Mouse (Mus musculus) kidney, postnatal 10 days (tissue): Measurements from ENCODE around the gene Chpf.

Experiments used
- DNase-seq: peaks from one replicate; pipeline ENCODE4 v3.0.0; 2021; ENCODE audit warnings: mixed read lengths

Gene Chpf

DNA sequence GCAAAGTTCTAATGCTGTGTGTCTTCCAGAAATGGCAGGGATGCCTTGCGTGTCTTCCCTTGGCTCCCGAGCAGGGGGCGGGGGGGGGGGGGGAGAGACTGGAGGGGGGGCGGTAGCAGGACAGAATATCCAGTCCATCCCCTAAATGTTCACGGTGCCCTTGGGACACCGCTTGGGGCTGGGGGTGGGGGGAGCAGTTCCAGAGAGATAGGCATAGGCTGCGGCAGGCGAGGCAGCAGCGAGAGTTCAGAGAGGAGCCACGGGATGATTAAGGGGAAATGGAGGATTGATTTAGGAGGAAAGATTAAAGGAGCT is 21.4 kb downstream of the Chpf start:
- no peak for DNase-seq

DNA sequence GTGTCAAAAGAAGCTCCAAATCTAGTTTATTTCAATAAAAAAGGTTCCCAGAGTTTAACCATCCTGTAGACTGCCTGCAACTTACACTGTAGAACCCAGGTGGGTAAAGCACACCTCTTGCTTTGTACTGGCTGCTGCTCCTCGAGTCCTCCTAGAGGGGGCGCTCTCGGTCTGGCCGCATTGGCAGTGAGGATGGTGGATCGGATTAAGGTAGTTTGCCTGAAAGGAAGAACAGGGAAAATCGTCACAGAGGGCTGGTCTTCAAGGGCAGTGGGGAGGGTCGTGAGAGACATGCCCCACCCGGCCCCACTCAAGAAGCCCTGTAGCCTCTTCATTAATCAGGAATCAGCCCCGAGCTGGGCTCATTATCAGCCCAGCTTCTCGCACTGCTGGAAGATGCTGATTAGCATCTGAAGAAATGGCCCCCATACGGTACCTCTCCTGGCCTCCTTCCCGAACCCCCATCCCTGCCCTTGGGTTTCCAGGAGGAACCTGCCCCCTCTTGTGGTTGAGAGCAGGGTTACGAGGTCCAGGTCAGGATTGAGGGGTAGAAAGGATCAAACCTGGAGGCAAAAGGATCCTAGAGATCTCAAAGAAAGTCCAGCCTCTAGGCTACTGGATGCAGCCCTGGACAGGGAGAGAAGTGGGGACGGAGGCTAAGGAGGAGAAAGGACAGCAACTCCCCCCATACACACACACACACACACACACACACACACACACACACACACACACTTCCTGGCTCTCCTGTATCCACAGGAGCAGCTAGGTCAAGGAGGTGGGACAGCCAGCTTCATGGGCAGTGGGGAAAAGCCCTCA is 22.2 kb downstream of the Chpf start:
- DNase-seq = no peak

DNA sequence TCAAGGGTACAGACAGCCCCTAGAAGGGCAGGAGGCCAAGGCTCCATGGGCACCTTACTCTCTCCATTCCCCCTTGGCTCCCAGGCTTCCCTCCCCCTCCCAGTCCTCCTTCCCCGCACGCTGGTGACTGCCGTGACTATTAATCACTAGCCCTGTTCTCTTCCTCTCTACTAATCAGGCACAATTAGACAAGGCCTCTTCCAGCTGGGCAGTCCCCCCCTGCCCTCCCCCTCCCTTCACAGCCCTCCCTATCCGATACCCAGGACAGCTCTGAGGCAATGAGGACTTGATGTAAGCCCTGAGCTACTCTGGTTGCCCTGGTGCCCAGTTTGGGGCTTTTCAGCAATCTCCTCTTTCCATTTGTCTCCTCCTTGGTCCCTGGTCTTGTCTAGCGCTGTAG is 23.2 kb downstream of the Chpf start:
- DNase-seq = no peak

DNA sequence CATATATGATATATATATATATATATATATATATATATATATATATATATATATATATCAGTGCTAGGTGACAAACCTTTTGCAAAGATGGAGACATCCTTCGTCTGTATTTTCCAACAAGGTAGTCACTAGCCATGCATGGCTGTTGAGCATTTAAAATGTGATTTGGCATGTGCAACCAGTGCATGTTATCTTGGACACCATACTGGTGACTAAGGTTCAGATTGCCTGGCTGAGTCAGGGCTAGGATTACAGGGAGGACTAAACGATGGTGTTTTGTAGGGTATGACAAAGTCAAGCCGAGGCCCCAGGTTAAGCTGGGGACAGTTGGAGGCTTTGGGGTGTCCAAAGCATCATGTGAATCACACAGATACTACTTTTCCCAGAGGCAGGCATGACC is 23.7 kb downstream of the Chpf start:
- no peak for DNase-seq

DNA sequence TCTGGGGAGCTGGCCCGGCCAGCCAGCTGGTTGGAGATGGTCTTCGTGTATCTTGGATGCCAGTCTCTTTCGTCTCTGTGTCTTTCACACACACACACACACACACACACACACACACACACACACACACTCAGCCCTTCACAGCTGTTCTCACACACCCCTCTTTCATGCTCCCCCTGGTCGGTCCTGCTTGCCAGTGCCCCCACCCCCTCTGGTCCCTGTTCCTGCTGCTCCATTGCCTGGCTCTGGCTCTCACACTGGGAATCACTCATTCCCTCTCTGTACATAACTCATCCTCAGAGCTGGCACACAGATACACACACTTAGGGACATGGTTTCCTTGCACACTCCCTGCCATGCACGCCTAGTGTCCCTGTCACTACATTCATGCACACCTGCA is 27.2 kb downstream of the Chpf start:
- DNase-seq = no peak

DNA sequence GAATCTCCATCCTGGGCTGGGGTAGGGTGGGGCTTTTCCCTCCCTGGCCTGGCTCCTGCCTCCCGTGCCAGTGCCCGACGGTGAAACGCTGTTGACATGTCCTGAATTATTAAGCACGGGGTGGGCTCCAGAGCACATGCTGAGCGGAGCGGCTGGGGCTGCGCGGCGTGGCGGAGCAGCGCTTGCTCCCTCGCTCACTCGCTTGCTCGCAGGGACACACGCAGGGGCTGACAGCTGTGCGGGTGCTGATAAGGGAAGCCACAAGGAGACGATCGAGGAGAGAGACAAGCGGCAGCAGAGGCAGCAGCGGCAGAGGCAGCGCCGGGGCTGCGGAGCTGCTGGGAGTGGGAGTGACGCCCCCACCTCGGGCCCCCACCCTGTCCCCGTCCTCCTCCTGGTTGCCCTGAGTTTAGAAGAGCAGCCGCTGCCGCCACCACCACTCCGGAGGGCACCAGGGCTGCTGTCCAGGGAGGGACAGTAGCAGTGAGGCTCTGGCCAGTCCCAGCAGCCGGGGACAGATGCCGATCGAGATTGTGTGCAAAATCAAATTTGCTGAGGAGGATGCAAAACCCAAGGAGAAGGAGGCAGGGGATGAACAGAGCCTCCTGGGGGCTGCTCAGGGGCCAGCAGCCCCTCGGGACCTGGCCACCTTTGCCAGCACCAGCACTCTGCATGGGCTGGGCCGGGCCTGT is 28.6 kb downstream of the Chpf start, which contains the start of gene Asic4:
Asic4 (plus strand) TSS at position 123 of the 692 bp plus-strand sequence.
- peak; percentile 55 for DNase-seq

DNA sequence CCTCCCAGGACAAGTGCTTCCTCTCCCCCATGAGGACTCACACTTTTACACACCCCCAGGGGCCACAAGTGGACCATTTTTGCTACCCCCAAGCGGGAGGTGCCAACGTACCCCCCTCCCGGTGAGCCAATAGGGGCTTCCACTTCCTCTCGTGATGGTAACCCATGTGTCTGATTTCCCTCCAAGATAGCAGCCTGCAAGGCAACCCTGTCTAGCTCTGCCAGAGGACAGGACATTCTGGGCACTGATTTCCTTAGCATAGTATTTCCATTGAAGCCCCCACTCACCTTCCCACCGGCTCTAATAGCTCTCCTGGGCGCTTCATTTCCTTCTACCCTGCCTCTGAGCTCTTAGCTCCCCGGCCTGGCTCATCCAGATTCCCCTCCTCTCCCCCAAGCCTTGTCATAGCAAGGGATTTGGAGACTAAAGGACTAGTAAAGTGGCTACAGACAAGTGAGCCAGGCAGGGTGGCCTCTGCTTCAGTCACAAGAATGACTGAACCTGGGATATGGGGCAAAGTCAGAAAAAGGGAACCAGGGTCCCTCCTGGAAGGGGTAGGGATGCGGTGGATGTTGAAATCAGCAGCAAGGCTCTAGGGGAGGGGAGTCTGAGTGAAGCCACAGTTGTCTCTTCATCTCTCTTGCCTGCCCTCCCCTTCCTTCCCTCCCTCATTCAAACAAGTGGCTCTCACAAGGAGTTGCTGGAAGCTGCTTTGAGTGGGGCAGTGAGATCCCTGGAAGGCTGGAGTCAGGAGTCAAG is 29.6 kb downstream of the Chpf start:
- DNase-seq = no peak

DNA sequence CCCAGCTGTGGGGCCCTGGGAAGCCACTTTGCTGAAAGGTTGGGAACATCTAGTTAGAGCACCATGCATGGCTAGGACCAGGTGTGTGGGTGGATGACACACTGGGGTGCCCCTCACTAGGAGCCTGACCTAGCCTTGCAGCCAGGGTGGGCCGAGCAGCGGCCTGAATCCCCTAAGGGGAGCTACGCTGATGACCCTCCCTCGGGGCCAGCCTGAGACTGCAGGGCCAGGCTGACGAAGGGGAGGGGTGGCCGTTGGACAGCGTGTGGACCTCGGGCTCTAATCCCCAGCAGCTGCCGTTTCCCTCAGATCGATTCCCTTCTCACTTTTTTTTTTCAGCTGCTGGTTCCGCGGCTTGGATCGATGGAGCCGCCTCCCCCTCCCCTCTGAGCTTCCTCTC is 30.2 kb downstream of the Chpf start:
- no peak for DNase-seq

DNA sequence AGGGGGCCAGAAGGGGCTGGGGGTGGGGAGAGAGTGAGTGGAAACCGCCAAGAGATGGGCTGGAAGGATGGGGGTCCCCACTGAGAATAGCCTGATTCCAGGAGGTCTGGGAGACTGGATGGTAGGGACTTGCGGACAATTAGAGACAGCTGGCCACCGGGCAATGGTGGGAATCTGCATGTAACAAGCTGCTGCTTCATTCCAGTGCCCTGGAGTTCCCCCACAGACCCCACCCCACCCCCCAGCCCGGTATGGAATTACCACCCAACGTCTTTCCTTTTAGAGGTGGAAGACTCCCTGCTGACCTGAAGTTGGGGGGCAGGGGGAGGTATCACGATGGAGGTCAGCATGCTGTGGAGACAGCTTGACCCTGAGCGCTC is 31.1 kb downstream of the Chpf start:
- no peak for DNase-seq

DNA sequence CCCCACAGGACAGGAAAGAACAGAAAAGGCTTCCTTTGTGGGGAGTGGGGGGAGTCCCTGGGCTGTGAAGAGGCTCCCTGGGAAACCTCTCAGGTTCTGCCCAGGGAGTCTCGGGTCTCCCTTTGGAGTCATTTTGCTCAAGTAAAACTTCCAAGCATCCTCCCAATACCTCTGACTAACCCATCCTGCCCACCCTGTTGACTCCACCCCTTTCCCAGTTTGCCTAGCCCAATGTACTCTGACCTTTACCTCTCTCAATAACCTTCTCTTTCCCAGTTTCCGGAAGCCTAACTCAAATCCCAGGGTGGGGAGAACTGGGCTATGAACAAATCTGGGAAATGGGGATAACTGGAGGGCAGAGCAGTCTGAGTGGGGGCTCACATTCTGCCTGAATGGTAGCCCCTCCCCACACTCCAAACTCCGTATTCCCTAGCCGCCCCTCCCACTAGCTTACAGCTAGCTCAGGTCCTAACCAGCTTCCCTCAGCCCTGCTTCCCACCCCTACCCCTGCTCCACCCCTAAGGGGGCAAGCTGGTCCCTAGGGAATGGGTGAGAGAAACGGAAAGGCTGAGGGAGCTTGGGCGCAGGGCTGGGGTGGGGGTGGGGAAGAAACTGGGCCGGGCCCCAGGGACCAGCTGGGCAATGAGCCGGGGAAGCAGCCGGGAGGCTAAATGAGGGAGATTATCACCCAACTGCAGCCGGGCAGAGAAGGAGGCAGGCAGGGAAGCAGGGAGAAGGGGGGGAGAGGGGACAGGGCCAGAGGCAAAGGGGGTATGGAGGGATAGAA is 31.6 kb downstream of the Chpf start:
- DNase-seq = no peak

DNA sequence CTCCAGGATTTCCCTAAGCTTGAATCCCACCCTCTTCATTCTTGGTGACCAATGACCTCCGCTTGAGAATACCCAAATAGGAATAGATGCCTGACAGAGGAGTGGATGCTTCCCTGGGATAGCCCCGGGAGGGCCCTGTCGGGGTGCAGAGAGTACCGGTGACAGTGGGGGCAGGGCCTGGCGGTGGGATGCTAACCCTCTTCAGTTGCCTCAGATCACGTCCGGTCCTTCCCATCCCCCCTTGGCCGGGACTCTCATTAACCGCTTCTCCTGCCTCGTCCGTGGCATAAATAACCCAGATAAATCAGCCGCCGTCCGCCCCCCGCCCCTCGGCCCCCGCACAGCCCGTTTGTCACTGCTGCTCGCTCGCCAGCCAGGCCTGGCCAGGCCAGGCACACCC is 32.5 kb downstream of the Chpf start:
- DNase-seq = peak; percentile 62

DNA sequence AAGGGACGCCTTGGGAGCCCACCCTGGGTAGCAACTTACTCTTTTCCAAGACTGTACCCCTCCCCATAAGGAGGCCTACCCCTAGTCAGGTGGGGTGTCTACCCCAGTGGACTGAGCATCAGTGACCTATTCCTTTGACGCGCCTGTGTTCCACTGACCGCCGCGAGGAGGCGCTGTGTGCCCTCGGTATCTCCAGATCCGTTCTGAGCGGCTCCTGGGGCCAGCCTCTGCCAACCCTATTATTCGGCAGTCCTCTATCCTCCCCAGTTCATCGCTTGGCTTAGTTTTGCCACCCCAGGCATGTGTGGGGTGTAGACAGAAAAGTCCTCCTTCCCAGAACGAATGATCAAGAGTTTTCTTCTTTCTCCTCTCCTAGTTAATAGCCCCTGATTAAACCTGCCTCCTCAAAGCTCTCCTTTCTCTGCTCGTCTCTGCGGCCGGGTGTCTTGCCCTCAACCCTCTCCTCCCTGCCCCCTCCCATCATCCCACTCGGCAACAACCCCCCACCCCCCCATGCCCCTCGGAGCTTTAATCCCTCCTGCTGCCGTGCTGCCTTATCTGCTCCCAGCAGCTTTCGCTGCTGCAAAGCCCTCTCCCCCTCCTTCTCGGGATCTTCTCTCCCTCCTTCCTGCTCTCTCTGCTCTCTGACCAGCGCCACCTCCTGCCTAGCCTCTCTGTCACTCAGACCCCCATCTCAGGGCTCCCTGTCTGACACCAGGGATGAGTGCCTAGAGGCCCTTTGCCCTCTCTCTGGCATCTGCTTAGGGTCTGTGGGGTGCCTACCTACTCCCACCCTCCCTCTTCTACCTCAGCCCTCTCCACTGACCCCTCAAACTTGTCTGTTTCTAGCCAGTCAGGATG is 33.1 kb downstream of the Chpf start:
- peak; percentile 86 for DNase-seq

DNA sequence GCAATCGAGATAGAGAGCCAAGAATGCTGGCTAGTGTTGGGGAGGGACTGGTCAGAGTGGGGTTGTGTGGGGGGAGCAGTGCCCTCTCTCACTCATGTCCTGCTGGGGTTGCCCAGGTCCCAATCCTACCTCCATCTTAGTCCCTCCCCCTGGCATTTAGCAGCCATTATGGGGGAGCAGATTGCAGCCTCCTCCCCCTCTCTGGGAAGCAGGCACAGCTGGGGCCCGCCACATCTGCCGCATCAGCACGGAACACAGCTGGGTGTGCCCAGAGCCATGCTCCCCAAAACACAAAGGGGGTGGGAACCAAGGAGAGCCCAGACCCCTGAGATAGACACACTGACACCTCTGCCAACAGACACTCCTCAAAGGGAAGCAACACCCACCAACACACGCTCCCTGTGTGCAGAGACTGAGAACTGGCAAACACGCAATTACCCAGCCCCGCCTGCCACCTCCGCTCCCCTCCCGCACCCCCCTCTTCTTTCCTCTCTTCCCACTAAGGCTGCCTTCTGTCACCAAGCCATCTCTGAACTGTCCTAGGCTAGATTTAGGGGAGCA is 33.9 kb downstream of the Chpf start:
- no peak for DNase-seq

DNA sequence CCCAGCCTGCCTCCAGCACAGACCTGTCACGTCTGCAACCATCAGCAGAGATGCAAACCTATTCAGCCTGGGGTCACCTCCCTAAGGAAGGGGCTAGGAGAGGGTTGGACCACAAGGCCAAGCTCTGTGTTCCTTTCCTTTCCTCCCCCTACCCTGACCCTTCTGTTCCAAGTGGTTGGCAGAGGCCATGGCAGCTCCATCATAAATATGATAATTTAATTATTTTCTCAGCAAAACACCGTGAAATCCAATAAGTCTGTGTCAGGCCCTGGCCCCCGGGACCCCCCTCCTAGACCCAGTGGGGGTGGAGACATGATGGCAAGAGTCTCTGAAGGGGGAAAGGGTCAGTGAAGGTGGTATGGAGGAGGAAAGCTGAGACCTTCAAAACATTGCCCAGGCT is 34.9 kb downstream of the Chpf start:
- no peak for DNase-seq

DNA sequence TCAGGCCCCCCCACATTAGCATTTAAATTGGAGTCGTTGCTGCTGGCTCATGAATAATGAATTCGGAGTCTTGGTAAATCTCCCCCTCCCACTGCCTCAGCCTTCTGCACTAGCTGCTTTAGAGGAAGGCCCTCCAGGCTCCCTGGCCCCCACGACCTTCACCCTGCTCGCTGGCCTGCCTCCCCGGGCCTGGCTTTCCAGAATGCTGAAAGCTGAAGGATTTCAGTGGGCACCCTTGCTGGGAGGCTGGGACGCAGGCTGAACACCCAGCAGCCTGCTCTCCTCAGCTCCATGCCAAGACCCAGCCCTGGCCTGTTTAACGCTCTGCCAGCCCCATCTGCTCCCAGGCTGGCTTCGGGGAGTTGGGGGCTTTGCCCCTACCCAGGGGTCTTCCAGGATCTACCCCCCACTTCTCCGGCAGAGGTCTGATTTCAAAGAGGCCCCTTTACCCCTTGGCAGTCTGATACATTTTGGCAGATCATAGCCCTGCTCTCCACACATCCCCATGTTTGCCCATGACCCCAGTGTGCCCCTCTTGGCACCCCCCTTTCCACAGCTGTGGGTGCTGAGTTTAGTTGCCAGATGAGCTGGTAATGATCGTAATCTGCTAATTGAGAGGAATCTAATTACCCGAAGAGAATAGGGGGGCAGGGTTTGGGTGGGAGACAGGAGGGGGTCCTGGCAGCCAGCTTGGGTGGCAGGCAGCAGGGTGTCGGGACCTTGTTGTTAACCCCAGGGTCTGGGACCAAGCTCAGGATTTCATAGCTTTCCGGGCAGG is 35.7 kb downstream of the Chpf start:
- no peak for DNase-seq

DNA sequence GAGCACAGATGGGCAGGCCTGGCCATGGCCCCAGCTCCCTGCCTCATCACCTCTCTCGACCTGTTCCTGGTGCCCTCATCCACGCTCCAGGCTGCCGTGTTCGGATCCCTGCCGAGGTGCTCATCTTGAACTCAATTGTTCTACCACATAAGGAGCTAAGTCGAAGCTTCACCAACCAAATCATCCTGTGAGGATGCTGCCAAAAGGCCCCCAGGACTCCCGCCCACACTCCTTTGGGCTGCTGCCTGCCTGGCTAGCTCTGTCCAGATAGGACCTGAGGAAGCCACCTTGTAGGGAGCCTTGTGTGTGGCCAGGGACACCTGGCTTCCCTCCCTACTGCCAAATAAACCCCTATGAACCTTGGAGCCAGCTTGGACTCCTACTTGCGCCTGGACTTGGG is 36.3 kb downstream of the Chpf start:
- no peak for DNase-seq

DNA sequence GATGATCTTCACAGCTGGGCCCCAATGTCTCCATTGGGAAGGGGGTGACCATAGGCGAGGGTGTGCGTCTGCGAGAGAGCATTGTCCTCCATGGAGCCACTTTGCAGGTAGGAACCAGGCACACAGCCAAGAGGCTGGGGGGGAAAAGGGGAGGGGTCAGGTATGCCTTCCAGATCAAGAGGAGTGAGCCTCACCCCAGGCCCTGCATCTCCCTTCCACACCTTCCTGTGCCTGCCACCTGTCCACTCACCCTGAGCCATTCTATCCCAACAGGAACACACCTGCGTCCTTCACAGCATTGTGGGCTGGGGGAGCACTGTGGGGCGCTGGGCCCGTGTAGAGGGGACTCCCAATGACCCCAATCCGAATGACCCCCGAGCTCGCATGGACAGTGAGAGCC is 36.9 kb downstream of the Chpf start:
- no peak for DNase-seq

DNA sequence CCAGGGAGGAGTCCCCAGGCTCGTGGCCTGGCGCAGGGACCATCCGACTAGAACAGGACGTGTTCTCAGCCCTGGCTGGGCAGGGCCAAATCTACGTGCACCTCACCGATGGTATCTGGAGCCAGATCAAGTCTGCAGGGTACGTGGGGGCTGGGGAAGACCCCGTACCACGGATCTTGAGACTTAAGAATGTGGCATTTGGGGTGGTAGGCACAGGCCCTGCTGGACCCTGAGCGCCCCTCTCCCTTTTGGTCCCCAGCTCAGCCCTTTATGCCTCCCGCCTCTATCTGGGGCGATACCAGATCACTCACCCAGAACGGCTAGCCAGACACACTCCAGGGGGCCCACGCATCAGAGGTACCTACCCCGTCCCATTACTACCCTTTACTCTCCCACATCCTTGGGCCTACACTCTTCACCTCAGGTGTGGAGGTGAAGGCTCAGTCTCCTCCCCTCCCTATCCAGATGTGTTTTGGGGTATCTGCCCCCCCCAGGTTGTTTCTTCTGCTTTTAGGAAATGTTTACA is 37.6 kb downstream of the Chpf start:
- DNase-seq = no peak

DNA sequence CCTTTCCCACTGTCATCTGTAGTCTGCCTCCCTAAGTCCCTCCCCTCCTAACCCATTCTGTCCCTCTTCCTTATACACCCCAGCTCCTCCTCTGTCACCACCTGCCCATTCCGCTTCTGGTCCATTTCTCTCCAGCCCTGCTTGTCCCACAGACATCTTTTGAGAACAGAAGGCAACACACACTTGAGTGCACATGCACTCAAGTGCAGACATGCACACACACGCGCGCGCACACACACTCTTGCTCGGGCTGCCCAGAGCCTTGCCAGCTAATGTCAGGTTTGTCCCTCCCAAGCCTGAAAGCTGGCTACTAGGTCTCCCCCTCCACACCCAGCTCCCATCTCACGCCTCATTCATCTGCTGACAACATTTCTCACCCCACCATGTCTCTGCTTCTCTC is 38.4 kb downstream of the Chpf start:
- DNase-seq = no peak

DNA sequence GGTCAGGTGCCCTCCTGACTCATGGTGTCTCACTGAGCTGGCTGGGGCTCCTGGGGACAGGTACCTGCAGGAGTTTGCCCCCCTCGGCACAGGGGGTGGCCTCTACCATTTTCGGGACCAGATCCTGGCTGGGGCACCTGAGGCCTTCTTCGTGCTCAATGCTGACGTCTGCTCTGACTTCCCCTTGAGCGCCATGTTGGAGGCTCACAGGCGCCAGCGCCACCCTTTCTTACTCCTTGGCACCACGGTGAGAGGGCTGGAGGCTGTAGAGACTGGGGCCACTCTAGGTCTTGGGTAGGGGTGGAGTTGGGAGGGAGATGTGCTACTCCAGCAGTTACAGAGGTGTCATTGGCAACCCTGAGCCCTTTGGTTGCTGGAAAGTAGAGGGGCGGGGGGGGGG is 40.3 kb downstream of the Chpf start:
- no peak for DNase-seq
